Mouse (Mus musculus): ENCODE measurements at regions not wholly inside any gene's neighbourhood (a gene's known extent, or its start where the extent isn't known, plus 50 kb on each side); places are given as distances from the start of the nearest gene placed in this dataset.

DNA sequence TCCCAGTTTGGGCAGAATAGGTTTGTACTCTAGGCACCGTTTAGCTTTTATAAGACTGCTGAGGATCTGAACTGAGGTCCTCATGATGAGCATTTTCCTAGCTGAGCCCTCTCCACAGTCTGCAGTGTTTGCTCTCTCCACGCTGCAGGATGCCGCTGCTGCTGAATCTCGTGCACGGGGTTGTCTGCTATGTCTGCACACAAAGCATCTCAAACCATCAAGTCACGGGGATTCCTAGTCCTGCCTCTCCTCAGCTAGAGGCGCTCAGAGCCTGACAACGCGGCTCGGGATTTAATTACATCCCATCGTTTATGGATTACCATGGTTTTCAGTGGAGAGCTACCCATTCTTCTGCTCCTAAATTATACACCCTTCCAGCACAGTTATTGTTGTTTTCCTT, 175.6 kb downstream of the Rnf144b start:
- DNase-seq, result no peak
- intact Hi-C loops (cut with DNase I), result no loop called here

GRCm38 (mm10) chr13:47300486-47300885, 178.0 kb downstream of the Rnf144b start:
- no peak for DNase-seq
- intact Hi-C loops (cut with DNase I), result loop anchor here (2.0 kb wide), 1 partner anchor 1164 kb away; no protein-coding TSS in a partner anchor

DNA sequence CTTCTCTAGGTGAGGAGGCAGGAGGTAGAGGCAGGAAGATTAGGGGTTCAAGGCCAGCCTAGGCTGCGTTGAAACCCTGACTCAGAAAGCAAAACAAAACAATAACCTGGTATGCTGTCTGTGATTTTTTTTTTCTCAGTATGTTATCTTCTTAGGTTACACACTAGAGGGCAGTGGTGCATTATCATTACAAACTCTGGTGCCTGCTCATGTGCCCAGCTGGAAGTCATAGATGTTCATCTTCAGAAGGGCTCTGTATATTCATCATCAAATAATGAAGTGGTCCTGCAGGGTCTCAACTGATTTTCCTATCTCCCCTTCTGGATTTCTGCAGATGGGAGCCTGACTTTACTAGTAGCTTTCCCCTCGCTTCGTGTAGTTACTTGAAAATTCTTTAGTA, 178.6 kb downstream of the Rnf144b start:
- intact Hi-C loops (cut with DNase I), result loop anchor here (2.0 kb wide), 1 partner anchor 1164 kb away; no protein-coding TSS in a partner anchor
- DNase-seq, result no peak

DNA sequence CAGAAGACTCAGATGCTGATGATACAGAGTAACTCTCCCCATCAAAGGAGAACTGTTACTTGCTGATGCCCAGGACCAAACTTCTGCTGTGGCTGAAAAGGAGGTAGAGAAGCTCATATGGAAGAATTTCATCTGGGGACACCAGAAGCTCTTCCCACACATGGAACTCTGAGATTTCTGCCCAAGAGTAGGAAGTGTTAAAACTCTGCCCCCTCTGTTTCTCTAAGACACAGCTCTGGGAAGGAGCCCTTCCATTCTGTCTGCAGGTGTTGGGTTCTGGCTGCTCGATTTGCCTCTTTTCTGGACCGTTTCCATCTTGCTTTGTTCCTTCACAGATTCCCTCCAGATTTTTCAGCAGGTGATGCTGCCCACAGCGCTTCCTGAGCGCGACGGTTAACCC, 187.0 kb downstream of the Rnf144b start:
- no peak for DNase-seq
- intact Hi-C loops (cut with DNase I), result no loop called here

DNA sequence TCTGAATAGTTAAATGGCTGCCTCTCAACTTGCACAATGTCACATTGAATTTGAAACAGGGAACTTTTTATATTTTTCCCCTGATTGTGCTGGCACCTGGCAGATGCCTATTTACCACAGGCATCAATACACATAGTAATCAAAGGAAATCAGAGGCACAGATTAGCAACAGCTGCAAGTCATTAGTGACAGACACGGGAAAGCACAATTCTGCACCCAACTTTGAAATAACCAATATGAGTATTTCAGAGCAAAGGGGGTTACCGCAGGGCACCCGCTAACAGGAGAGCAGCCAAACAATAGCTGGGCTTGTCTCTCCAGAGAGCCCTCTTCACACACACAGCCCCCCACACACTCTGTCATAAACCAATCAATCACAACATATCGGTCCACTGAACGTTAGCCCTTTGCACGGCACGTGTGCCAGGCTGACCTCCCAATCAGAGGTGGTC, 188.3 kb downstream of the Rnf144b start:
- no peak for DNase-seq
- intact Hi-C loops (cut with DNase I), result no loop called here

- no peak for DNase-seq
- intact Hi-C loops (cut with DNase I), result no loop called here
These were observed 197.1 kb downstream of the Rnf144b start for GRCm38 (mm10) chr13:47319549-47319948.

GRCm38 (mm10) chr13:47321876-47322275, 199.4 kb downstream of the Rnf144b start:
- intact Hi-C loops (cut with DNase I), result no loop called here
- DNase-seq, result no peak

- DNase-seq, result peak; percentile 15 to 35
- intact Hi-C loops (cut with DNase I), result no loop called here
These were observed 213.7 kb downstream of the Rnf144b start for GRCm38 (mm10) chr13:47335996-47336684.

- intact Hi-C loops (cut with DNase I), result no loop called here
- no peak for DNase-seq
These were observed 214.5 kb downstream of the Rnf144b start for GRCm38 (mm10) chr13:47336865-47337441.

- DNase-seq, result no peak
These were observed 217.0 kb downstream of the Rnf144b start for GRCm38 (mm10) chr13:47339411-47339810.

GRCm38 (mm10) chr13:47342361-47342760, 219.9 kb downstream of the Rnf144b start:
- intact Hi-C loops (cut with DNase I), result no loop called here
- DNase-seq, result no peak

More at GRCm38 (mm10) chr13:47339411-47339810, 217.0 kb downstream of the Rnf144b start:
- intact Hi-C loops (cut with DNase I), result no loop called here

GRCm38 (mm10) chr13:47345576-47345975, 223.1 kb downstream of the Rnf144b start:
- peak in 1 of 2 experiments; percentile 13 for DNase-seq

DNA sequence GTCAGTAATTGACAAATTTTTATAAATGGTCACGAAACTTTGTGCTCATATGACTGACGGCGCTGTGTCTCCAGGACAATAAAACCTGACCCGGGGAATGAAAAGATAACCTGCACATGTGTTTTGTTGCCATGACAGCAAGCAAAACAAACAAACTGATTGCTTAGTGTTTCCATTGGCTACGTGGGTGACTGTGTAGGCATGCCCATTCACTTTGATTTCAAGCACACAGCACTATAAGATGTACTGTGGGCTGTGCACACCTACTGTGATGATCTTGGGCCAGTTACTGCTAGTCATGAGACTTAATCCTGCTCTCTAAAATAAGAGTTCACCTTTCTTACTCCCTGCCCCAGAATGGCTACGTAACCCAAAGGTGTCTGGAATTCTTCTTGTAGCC, 225.4 kb downstream of the Rnf144b start:
- intact Hi-C loops (cut with DNase I), result loop anchor here (1.0 kb wide), 2 partner anchors 926 to 1116 kb away; no protein-coding TSS in a partner anchor
- no peak for DNase-seq

More at GRCm38 (mm10) chr13:47345576-47345975, 223.1 kb downstream of the Rnf144b start:
- intact Hi-C loops (cut with DNase I), result no loop called here

GRCm38 (mm10) chr13:47348517-47349145, 226.2 kb downstream of the Rnf144b start:
- intact Hi-C loops (cut with DNase I), result loop anchor here (1.0 kb wide), 2 partner anchors 926 to 1116 kb away; no protein-coding TSS in a partner anchor
- peak; percentile 70 to 80 for DNase-seq

GRCm38 (mm10) chr13:47354446-47354845, 232.0 kb downstream of the Rnf144b start:
- intact Hi-C loops (cut with DNase I), result loop anchor here (10.0 kb wide), 1 partner anchor 210 kb away; no protein-coding TSS in a partner anchor
- no peak for DNase-seq

- intact Hi-C loops (cut with DNase I), result loop anchor here (10.0 kb wide), 1 partner anchor 210 kb away; no protein-coding TSS in a partner anchor
- DNase-seq, result no peak
These were observed 232.7 kb downstream of the Rnf144b start for GRCm38 (mm10) chr13:47355169-47355568.

DNA sequence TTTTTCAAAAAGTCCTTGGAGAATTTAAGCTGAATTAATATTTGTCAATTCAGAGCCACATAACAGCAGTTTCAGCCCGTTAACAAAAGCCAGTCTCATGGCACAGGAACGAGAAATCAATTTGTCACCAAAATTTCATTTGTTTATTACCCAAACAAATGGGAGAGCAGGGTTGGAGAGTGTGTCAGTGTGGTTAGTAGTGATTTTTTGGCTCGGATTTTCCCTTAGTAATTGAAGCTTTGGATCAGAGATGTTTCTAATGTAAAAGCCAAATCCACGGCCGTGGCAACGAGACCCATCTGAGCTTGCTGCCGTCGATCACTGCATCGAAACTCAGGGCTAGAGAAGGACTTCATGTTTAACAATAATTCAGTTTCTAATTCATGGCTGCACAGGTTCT, 236.5 kb downstream of the Rnf144b start:
- no peak for DNase-seq
- intact Hi-C loops (cut with DNase I), result loop anchor here (10.0 kb wide), 1 partner anchor 206 kb away; no protein-coding TSS in a partner anchor

- intact Hi-C loops (cut with DNase I), result no loop called here
- no peak for DNase-seq
These were observed 243.3 kb downstream of the Rnf144b start for GRCm38 (mm10) chr13:47365776-47366175.

DNA sequence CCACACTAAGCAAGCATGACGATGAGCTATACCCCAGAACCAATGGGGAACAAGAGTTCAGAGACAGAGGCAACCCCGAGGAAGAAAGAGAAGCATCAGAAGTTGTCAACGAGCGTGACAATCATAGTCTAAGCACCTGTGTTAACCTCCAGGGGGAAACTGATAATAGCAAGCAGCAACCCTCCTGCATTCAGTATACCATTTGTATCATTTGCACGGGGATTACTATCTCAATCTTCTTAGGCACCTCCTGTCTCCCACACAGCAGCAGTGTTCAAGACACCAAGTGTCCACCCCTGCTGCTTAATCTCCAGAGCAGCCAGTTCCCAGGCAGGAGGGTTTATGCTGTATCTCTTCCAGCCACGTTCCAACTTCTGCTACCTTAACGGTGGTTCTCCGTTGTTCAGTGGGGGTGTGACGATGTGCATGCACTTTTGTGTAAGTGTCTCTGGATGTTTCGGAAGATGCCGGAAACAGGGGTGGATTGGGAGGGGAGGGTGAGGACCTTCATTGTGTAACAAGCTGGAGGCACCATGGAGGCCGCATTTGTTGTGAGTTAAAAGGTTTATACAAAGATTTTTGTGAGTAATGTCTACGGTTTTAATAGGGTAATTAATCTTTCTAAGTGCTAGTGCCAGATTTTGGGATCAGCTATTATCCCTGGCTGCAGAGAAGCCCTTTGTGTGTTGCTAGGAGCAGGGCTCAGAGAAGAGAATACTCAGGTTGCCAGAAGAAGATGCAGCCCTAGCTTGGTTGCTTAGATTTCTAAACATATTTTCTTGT, 245.8 kb downstream of the Rnf144b start:
- intact Hi-C loops (cut with DNase I), result no loop called here
- DNase-seq, result no peak

GRCm38 (mm10) chr13:47374583-47374982, 252.1 kb downstream of the Rnf144b start:
- no peak for DNase-seq
- intact Hi-C loops (cut with DNase I), result no loop called here

Measured in heart, postnatal 36 days (tissue).